In genomic region chr17:6742083-6743038, GRCm38 (mm10) we compare ENCODE assay signal across 8 mouse cellular contexts. TPM values are rescaled to one million over a fixed set of nuclear protein-coding genes. Genes with fewer than 3 reads are reported as not detected.
DNase-seq lines count a peak whose midpoint lies in the region; ATAC-seq and TF ChIP-seq lines count a peak whose summit lies in the region.

No protein-coding gene starts in this region.

- DNase-seq in layer of hippocampus, postnatal 10 days (ENCODE audit: low spot score in 2 of 2): peak; percentile 30 to 47
- no peak for DNase-seq in layer of hippocampus, adult 8-10 months (ENCODE audit: low spot score in 2 of 2)
- DNase-seq in G1E (ENCODE audit: low spot score): peak; percentile 60
- DNase-seq in forebrain, embryonic 11.5 days (ENCODE audit: low spot score): peak; percentile 49
- peak; percentile 50 to 60 for DNase-seq in heart, postnatal 36 days
- no peak for DNase-seq in c-Kit-positive CD71-positive TER-119-positive erythroid progenitor cells, embryonic 14.5 days (ENCODE audit: low spot score)

- intact Hi-C loops in heart, postnatal 36 days (cut with DNase I): no loop called here

- no peak for ATAC-seq in G1E (ENCODE audit: extremely low read depth, insufficient number of reproducible peaks, low FRiP score, poor library complexity, severe bottlenecking)
- no peak for ATAC-seq in forebrain, embryonic 11.5 days (replicated peaks; ENCODE audit: low FRiP score)
- ATAC-seq in limb, embryonic 15.5 days (ENCODE audit: insufficient number of reproducible peaks, low FRiP score, low TSS enrichment, low read depth): 0 out of 2 replicates have a peak, but pooled peaks have one; percentile 28

- WGBS in forebrain, embryonic 11.5 days: 81% methylated on average over 33 of the region's 33 CpGs
- WGBS in limb, embryonic 15.5 days: 66% methylated on average over 33 of the region's 33 CpGs
- WGBS in olfactory bulb, adult 2 months: 57% methylated on average over 33 of the region's 33 CpGs

- no peak overlapping the region for H3K9ac ChIP-seq in forebrain, embryonic 11.5 days (ENCODE audit: low read length)
- no peak overlapping the region for H3K9ac ChIP-seq in limb, embryonic 15.5 days

- no peaks in the 10 kb centered on the region for H3K9me3 ChIP-seq in G1E (replicated peaks)
- no peaks in the 10 kb centered on the region for H3K9me3 ChIP-seq in forebrain, embryonic 11.5 days (ENCODE audit: control insufficient read depth, low read length)
- H3K9me3 ChIP-seq in limb, embryonic 15.5 days: no peaks in the 10 kb centered on the region

- no peak for TF ChIP-seq CTCF in G1E (IDR thresholded peaks at IDR 0.05; ENCODE audit: low read depth, low read length)
- 0 out of 2 replicates have a peak, but pooled peaks have one; percentile 21 for TF ChIP-seq CTCF in olfactory bulb, adult 2 months (IDR thresholded peaks at IDR 0.05; ENCODE audit: insufficient read depth, low read depth, low read length)

- no peak overlapping the region for H3K4me2 ChIP-seq in forebrain, embryonic 11.5 days (ENCODE audit: low read depth, low read length, severe bottlenecking)
- H3K4me2 ChIP-seq in limb, embryonic 15.5 days: no peak overlapping the region

- no peak for TF ChIP-seq POLR2A in olfactory bulb, adult 2 months (IDR thresholded peaks at IDR 0.05; ENCODE audit: insufficient read depth, low read depth, low read length)

- peaks cover 100% of the 10 kb centered on the region for H3K36me3 ChIP-seq in G1E (replicated peaks)
- peaks cover 4% of the 10 kb centered on the region; the same call in 1 of the 2 replicates for H3K36me3 ChIP-seq in forebrain, embryonic 11.5 days (ENCODE audit: control insufficient read depth, insufficient read depth, low read length)
- H3K36me3 ChIP-seq in limb, embryonic 15.5 days: peaks cover 56% of the 10 kb centered on the region

- peak overlapping the region; percentile 51 for H3K4me3 ChIP-seq in G1E (ENCODE audit: low read depth, low read length)
- no peak overlapping the region for H3K4me3 ChIP-seq in forebrain, embryonic 11.5 days (ENCODE audit: low read depth, low read length)
- H3K4me3 ChIP-seq in limb, embryonic 15.5 days: no peak overlapping the region
- no peak overlapping the region for H3K4me3 ChIP-seq in olfactory bulb, adult 2 months (ENCODE audit: insufficient read depth, low read depth, low read length)

- no peak overlapping the region for H3K27ac ChIP-seq in forebrain, embryonic 11.5 days (ENCODE audit: low read depth, low read length)
- H3K27ac ChIP-seq in limb, embryonic 15.5 days: no peak overlapping the region
- no peak overlapping the region for H3K27ac ChIP-seq in olfactory bulb, adult 2 months (ENCODE audit: insufficient read depth, low read depth, low read length)

- peaks cover 34% of the 10 kb centered on the region for H3K4me1 ChIP-seq in G1E (ENCODE audit: insufficient read depth, low read depth, low read length)
- peaks cover 16% of the 10 kb centered on the region for H3K4me1 ChIP-seq in forebrain, embryonic 11.5 days (replicated peaks; ENCODE audit: control insufficient read depth, insufficient read depth, low read length)
- peaks cover 42% of the 10 kb centered on the region for H3K4me1 ChIP-seq in limb, embryonic 15.5 days
- H3K4me1 ChIP-seq in olfactory bulb, adult 2 months (ENCODE audit: control insufficient read depth, insufficient read depth, low read length): peaks cover 21% of the 10 kb centered on the region

- H3K27me3 ChIP-seq in G1E (ENCODE audit: insufficient read depth, low read length): no peaks in the 10 kb centered on the region
- H3K27me3 ChIP-seq in forebrain, embryonic 11.5 days (ENCODE audit: control insufficient read depth, insufficient read depth, low read length): no peaks in the 10 kb centered on the region
- no peaks in the 10 kb centered on the region for H3K27me3 ChIP-seq in limb, embryonic 15.5 days

RNA-seq across cellular contexts. Expression of gene Ezr, which starts 40.2 kb away (rescaled TPM):
- 10 to 100 TPM; 51.0 to 56.6 TPM for total RNA-seq in layer of hippocampus, postnatal 10 days (2021)
- 10 to 100 TPM; 37.3 to 59.3 (median 44.4) TPM for total RNA-seq in layer of hippocampus, adult 8-10 months (2022)
- 48.3 and 56.8 TPM in 2 replicates for total RNA-seq in G1E (2014; fragmentation: Nextera tagmentation)
- total RNA-seq in G1E (2017): 84.3 and 99.9 TPM in 2 replicates
- polyA plus RNA-seq in G1E (2012): 315 and 330 TPM in 2 replicates
- polyA plus RNA-seq in forebrain, embryonic 11.5 days (2014; fragmentation: Nextera tagmentation; extraction: Ambion mirVana): 122 and 135 TPM in 2 replicates
- 10 to 100 TPM; 35.0 to 43.3 TPM for total RNA-seq in heart, postnatal 36 days (2021)
- polyA plus RNA-seq in limb, embryonic 15.5 days (2015; fragmentation: Nextera tagmentation; extraction: Ambion mirVana): 114 and 115 TPM in 2 replicates
- 664 TPM in 1 of 2 replicates, not detected in the other for polyA plus RNA-seq in olfactory bulb, adult 2 months (2012; ENCODE audit: insufficient read depth, insufficient read length, low replicate concordance, missing spikeins)

Comparison
In these comparisons a context has a peak if more than half of its experiments do, and no peak if none do; other contexts are left out.
1. DNase-seq: peak in layer of hippocampus, postnatal 10 days (2 of 2), G1E (single experiment), forebrain, embryonic 11.5 days (single experiment) and heart, postnatal 36 days (2 of 2); none in layer of hippocampus, adult 8-10 months (0 of 2) and c-Kit-positive CD71-positive TER-119-positive erythroid progenitor cells, embryonic 14.5 days (single experiment).